Mouse (Mus musculus) gastrocnemius, postnatal 25 days (tissue): ENCODE measurements at regions not wholly inside any gene's neighbourhood (a gene's known extent, or its start where the extent isn't known, plus 50 kb on each side); places are given as distances from the start of the nearest gene placed in this dataset.

Experiments used
- DNase-seq: peaks from one replicate; pipeline ENCODE4 v3.0.0; 2022

DNA sequence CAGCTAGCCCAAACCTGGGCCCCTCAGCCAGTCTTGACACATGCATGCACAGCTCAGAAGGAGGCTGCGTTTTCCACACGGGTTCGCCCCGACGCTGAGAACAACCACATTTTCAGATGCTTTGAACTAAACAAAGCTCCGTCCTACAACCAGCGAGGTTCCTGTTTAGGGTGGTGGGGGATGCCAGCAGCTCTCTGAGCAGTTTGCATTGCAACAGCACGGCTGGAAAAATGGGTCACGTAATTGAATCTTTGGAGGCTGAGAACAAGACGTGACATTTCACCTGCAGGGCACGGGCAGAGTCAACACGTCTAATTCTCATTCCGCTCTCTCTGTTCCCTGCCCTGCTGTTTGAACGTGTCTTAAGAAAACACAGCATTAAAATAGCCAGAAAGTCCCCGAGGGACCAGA lies 119.2 kb downstream of the Syk start:
- DNase-seq, result no peak

DNA sequence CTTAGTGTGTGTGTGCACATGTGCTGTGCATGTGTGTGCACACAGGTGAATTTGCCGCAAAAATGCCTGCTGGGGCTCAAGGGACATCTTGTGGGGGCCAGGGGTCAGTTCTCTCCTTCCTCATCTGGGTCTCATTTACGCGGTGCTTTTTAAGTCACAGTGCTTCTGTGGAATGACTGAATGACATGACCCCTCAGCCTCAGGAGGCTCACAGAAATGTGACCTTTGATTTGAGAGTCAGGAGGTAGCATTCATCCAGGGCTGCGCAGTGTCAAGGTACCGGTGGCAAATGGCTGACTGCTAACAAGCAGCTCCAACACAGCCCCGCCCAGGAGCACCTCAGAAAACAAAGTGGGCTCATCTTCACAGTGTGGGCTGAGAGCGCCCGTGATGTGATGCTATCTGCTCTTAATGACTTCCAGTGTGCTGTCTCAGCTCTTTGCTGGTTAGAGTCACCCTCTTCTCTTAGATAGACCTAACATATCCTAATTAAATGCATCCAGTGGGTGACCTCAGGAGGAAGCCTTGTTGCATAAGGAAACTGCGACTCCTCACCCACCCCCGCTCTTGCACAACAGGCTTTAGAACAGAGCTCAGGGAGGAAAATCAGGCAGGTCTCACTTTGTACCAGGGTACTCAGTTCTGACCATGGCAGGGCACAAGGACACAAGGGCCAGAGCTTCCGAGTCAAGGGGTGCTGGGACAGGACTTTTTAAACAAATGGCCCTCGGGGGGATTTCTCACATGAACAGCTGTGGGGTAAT lies 120.6 kb downstream of the Syk start:
- no peak for DNase-seq

DNA sequence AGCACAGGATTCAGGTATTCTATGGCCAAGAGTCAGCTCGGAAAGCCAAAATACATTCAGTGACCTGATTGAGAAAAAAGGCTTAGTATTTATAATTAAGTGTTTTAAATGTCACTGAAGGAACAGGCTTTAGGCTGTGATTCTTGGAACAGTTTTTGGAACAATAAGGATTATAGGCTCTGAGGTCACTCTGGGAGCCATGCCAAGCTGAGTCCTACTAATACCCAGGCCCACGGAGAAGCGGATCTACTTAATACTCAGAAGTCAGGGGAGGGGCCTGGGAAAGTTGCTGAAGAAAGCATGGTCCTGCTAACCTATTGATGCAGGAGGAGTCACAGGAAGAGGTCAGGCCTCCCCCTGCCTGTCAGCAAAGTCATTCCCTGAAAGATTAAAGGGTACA lies 121.7 kb downstream of the Syk start:
- DNase-seq, result no peak

DNA sequence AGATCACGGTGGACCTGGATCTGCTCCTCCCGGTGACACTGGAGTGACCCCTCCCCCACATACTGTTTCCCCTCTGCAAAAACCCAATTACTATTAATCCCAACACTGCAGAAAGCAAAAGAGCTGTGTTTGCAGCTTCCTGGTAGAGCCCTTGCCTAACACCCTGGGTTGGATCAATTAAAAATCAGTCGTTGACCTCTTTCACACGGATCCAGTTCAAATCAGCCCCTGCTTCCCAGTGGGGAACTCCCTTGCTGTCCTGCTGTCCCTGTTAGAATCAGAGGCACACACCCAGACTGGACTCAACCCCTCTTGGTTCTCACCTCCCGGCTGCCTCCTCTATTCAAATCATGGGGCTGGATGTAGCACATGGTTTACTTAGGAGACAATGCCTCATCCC lies 126.6 kb downstream of the Syk start:
- DNase-seq, result no peak

DNA sequence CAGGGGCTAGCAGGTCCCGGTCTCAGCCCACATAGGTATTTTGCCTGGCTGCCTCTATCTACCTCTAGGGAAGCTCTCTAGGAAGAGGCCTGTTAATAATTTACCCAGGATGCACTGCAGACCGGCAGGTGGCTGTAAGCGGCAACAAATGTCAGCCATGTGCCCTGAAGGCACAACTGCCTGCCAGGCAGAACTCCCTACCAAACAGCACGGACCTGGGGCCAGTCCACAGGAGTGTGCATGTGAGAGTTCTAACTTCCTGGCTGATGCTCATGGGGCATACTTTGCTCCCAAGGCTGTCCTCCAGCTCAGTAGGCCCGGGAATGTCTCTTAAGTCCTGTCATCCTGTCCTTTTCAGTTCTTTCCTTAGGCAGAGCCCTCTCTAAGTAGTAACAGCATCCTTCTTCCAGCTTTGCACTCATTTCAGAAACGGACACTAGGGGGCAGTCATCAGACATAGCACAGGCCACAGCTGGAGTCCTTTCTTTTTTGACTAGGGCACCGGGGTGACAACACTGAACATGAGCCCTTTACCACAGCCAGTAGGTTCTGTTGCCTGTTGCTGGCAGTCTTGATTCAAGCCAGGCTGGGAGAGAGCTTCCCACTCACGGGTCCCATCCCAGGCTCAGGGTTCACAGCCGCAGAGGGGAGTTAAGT lies 128.9 kb downstream of the Syk start:
- peak; percentile 50 for DNase-seq

DNA sequence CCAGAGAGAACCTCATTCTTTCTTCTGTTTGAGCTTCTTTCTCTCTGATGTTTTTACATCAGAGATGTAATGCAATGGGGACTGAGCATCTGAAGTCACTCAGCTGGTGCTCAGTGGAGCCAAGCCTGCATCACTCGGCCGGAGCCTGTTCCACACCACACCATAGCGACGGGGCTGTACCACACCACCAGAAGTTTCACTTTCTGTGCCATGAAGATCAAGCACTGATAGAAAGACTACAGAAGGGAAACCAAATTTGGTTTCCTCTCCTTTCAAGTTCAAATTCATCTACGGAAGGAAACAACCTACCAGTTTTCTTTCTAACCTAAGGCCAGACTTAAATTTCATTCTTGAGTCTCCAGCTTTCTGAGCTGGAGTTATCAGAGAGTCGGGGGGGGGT lies 138.5 kb downstream of the Syk start:
- DNase-seq, result no peak

DNA sequence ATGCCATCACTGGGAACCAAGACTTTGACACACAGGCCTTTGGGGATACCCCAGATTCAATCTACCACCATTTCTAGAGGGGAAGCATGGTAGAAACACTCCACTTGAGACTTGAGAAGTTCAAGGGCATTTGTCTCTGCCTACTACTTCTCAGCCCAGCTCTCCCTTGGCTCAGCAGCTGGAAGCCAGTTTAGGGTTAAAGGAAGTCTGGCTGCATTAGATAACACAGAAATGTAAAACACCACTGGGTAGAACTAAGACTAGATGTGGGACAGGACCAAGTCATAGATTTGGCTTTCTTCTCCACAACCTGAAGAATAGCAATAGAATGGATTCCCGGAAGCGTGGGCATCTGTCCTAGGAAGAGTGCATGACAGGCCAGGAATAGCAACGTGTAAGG lies 139.7 kb downstream of the Syk start:
- DNase-seq, result no peak

DNA sequence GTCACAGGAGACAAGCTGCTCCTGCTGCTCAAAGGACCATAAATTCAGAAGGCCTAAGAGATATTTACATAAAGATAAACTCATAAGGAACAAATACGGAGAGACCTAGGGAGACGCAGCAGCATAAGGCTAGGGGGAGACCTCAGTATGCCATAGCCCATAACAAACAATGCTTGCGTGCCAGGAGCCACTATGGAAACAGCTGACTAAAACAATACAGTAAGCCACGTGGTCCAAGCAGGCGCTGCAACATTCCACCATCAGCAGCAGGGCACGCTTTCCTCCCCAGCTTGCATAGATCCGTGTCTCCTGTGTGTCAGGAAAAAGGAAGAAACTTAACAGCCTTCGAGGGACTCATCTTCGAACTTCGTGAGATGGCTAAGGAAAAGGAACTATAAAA lies 143.1 kb downstream of the Syk start:
- DNase-seq, result no peak

DNA sequence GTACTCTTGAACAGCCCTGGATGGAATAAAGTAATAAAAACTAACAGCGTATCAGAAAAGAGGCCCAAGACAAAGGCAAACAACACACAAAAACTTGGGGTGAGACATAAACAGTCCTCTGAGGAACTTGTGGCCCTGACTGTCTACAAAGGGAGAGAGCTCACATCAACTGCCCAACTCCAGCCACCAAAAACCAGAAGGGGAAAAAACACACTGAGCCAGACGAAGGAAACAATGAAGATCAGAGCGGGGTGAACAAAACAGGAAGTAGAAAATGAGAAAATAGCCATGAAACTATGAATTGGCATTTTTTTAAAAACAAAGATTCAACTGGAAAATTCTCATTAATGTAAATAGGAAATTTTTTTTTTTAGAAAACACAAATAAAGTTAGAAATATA lies 143.6 kb downstream of the Syk start:
- DNase-seq, result no peak

DNA sequence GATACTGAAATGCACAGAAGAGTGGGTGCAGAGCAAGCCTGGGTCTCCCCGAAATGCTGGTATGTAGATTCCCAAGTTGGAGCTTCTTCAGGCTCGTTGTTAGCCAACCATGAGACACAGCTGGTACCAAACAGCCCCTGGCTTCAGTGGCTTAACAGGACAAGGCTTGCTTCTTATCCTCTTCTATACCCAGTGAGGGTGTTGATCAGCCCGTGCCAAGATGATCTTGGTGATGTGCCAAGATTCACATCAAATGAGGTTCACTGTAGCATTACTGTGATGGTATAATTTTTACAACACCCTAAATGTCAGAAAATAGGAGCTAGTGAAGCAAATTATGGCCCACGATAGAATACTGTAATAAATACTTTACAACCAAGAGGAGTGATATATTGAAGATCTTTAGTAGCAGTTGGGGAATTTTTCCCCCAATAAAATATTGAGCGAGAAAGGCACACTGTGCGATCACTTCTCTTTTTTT lies 152.5 kb downstream of the Syk start:
- DNase-seq, result no peak

DNA sequence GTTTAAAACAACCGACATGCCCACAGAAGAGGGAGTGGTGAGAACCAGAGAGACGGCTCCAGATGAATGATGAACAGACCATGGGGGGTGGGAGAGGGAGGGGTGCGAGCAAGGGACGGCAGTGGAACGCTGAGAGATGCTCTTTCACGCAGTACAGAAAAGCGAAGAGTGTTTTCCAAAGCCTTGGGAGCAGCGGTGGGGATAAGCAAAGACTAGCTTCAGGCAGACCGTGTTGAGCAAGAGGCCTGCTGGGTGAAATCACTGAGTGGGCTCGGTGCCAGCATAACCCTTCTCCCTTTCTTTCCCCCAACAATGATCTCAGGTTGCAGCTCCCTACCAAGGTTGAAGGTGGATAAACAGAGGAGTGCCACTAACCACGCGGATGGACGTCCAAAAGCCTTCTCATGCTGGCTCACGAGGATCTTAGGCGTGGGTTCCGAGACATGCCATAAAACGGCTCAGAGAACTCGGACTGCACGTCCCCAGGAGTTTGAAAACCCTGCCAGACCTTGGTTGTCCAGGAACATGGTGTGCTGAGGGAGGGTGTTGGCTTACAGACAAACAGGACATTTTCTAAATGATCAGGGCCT lies 153.1 kb downstream of the Syk start:
- DNase-seq, result peak; percentile 84

DNA sequence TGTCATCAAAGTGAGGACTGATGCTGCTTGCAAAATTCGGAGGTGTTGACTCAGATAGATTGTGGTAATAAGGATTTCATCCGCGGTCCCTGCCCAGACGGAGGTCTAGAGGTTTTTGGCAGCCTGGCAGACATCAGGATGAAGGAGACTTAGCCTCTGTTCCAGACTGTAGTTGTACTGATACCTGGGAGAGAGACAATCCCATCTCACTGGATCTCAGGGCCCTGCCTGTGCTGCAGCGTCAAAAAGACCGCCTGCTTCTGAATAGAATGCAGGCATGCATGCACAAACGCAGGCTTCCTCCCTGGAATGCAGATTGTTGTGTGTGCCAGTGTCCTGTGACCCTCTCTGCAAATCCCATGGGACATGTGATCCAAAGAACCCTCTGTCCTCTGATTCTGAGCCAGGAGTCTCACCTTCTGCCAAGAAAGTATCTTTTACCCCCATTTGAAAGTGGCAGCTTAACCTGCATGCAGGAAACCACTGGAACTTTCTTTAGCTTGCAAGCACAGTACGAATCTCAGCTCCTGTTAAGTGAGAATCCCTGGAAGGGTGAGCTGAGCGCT lies 155.2 kb downstream of the Syk start:
- DNase-seq, result peak; percentile 61

DNA sequence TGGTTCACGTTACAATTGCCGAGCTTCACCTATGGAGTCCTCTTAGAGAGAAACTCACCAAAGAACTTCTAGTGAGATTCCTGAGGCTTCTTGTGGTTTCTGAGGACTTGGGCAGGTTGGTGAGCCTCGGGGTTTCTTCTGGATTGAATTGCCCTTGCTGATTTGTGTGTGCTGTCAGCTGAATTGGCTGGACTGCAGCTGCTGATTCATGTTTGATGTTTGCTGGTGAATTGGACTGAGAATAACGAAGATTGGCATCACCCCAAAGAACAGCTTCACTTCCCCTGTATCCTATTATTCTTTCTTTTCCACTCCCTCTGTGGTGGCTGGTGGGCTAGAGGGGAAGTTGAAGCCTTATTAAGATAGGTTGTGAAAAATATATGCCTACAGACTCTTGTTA lies 158.4 kb downstream of the Syk start:
- no peak for DNase-seq

DNA sequence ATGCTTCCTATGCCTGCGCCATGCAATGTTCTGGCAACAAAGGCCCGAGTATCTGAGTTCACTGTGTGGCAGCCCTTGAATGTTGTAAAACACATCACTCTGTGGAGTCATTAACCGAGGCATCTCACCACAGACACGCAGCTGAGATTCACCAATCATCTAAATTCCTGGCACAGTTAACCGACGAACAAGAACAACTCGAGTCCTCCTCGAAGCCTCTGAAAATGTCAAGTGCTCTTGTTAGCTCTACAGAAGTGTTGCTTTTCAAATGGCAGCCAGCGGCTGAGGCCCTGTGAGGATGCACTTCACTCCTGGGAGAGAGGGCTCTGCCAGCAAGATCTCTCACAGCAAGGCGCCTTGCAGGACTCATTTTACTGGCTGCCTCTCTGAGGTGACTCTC lies 173.0 kb downstream of the Syk start:
- DNase-seq, result no peak

DNA sequence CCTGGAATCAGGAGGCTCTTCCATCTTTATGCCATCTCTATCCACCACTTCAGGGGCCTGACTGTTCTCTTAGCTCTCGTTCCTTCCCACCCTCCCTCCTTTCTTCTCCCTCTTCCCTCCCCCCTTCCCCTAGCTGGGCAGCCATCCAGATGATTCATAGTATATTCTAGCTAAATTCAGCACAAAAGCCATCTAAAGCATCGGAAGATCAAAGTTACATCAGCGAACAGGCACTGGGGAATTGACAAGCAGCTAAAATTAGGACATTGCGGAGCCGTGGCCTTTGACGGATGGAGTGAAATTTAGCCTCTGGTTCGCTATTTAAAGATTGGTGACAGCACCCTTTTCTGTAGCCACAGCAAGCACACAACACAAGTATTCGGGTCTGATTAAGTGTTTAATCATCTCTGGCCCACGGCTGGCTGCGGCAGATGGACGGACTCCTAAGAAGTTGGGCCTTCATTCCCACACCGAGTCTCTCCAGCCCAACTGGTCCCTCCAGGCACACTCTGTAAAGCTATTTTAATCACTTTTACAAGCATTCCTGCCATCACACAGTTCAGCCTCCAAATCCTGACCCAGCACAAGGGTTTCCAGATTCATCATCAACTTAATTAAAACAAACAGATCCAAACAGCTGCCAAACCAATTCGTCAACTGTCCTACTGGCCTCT lies 163.8 kb downstream of the Auh start:
- peak; percentile 68 for DNase-seq

DNA sequence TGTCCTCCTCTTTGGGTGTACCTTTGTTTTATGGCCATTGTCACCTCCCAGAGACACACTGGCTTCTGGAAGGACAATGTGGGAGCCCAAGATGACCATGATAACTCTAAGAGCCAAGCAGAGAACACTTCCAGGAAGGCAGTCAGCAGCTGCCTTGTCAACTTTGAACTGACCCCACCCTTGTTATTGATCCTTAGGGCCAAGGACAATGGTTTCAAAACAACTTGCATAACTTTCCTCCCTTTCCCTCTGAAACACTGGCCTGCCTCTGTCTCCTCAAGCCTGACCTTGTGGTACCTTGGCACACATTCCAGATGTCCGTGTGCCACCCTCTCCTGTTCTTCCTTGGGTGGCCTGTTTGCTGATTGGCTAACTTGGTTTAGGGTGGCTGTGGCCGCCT lies 163.2 kb downstream of the Auh start:
- peak; percentile 41 for DNase-seq

DNA sequence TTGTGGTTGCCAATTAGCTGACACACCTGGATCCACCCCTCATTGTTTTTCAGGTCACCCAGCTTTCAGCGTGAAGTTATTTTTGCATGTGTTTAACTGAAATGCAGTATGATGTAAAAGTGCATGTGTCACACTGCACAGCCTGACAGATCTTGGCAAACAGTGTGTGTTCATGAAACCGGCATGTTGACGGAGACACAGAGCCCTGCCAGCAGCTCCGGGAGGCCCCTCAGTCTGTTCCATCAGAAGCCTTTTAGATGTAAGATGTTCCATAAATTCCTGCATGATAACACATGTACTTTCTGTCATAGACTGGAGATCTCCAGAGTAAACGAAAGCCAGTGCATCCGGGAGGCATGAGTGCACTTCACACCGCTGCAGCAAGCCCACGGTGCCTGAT lies 159.5 kb downstream of the Auh start:
- DNase-seq, result no peak

DNA sequence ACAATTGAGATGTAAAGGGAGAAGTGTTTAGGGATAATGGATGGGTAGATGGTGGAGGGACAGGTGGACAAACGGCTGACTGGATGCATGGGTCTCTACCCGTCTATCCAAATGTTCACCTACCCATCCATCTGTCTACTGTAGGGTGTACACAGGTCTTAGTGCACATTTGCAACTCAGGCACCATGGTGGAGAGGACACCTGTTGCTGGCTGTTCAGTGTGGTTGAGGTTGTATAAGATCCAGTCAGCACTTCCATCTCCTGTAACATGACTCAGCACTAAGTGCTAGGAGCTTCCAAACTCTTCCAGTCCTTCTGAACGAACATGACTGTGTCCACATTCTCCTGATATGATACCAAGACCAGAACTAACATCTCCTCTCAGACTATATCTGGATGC lies 158.0 kb downstream of the Auh start:
- DNase-seq, result no peak

DNA sequence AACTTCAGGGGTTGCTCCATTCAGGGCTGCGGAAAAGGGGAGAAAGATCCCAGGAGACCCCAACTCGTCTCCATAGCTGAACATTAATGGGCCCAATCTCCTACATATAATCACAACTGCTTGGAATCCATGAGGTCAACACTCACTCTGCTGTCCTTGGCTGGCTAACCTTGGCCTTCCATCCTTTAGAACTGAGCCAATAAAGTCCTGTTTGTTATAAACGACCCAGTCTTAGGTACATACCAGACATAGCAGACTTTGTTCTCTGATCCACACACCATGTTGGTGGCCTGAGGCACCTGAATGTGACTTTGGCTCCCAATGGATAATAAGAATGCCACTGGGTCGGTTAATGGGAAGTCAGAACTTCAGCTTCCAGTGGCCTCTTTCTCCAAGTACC lies 157.4 kb downstream of the Auh start:
- no peak for DNase-seq

DNA sequence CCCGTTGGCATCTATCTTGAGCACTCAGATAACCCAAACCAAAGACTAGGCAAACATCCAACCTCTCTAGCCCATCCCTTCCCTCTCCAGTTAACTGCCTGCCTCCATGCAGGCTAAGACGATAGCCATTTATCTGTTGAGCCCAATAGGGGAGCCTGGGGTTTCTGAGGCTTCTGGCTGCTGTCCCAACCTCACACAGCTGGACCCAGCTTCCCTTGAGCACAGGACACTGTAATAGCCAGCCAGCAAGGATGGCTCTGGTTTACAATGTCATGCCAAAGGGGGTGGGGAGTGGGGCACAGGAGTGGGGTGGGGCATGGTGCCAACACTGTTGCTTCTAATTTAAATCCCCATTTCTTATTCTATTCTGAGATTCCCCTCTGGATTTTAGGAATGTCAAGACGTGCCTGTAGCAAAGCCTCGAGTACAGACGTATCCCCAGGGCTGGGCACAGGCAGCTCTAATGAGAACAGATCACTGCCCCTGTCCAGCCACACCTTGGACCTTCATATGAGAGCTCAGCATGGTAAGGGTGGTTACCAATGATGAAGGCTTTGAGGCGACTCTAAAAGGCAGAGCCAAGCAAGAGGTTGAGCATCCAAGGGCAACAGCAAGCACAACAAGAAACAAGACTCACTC lies 152.0 kb downstream of the Auh start:
- peak; percentile 19 for DNase-seq

DNA sequence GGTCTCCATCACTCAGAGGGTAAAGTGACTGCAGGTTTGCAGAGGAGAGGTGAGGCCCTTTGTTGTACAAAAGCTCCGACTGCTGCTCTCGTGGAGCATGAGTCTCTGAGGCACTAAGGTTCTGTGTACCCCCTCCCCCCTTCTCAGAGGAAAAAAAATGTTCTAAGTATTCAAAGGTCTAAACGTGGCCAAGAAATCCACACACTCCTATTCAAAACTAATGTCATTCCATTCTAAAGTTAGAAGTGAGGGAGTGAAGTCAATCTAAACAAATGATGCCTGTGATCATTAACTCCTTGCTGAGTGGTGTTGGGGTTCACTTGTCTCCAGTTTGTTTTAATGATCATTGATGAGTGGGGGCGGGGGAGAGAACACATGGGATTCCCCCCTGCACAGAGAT lies 150.6 kb downstream of the Auh start:
- DNase-seq, result no peak
